Mouse (Mus musculus): ENCODE measurements around the gene Zfp219.
"Not testable (repeated sequence)": the region's sequence is repeated elsewhere in the genome, so short reads cannot be mapped to it uniquely, and the experiment has no call there.

Zfp219 gene

GRCm38 (mm10) chr14:52020486-52021137 is at the start of gene Zfp219:
Gene Zfp219, minus strand, starts transcription at chr14:52020733.
- peak; percentile 86 for DNase-seq

GRCm38 (mm10) chr14:52066135-52066534 is 45.6 kb upstream of the Zfp219 start:
- DNase-seq = no peak

- no peak for DNase-seq
Measured at GRCm38 (mm10) chr14:52061798-52062197, 41.3 kb upstream of the Zfp219 start.

- no peak for DNase-seq
Measured at GRCm38 (mm10) chr14:52060800-52061199, 40.3 kb upstream of the Zfp219 start.

- DNase-seq = no peak
Measured at GRCm38 (mm10) chr14:52059982-52060381, 39.4 kb upstream of the Zfp219 start.

GRCm38 (mm10) chr14:52052720-52053119 is 32.2 kb upstream of the Zfp219 start:
- not testable (repeated sequence) for DNase-seq

GRCm38 (mm10) chr14:52045966-52046565 is 25.5 kb upstream of the Zfp219 start:
- no peak for DNase-seq

- peak; percentile 64 for DNase-seq
Measured at GRCm38 (mm10) chr14:52044901-52045678, 24.6 kb upstream of the Zfp219 start.

GRCm38 (mm10) chr14:52043446-52043845 is 22.9 kb upstream of the Zfp219 start:
- no peak for DNase-seq

GRCm38 (mm10) chr14:52042359-52042758 is 21.8 kb upstream of the Zfp219 start, which contains the start of gene Olfr221:
Gene Olfr221, minus strand, starts transcription at chr14:52042459.
- DNase-seq = not testable (repeated sequence)

GRCm38 (mm10) chr14:52039332-52039731 is 18.8 kb upstream of the Zfp219 start:
- DNase-seq = no peak

- no peak for DNase-seq
Measured at GRCm38 (mm10) chr14:52035926-52036325, 15.4 kb upstream of the Zfp219 start.

GRCm38 (mm10) chr14:52026342-52026741 is 5.8 kb upstream of the Zfp219 start:
- no peak for DNase-seq

GRCm38 (mm10) chr14:52024133-52024532 is 3.6 kb upstream of the Zfp219 start:
- DNase-seq = no peak

GRCm38 (mm10) chr14:52022709-52023459 is 2.4 kb upstream of the Zfp219 start:
- peak; percentile 97 for DNase-seq

GRCm38 (mm10) chr14:52022244-52022708 is 1.7 kb upstream of the Zfp219 start:
- DNase-seq = no peak

GRCm38 (mm10) chr14:52021568-52022212 is 1.2 kb upstream of the Zfp219 start:
- no peak for DNase-seq

- no peak for DNase-seq
Measured at GRCm38 (mm10) chr14:52021138-52021529, 601 bp upstream of the Zfp219 start.

- DNase-seq = peak; percentile 98
Measured at GRCm38 (mm10) chr14:52019590-52020340, 768 bp downstream of the Zfp219 start.

GRCm38 (mm10) chr14:52019051-52019589 is 1.4 kb downstream of the Zfp219 start:
- DNase-seq = no peak

Data from kidney, postnatal 10 days (tissue).